Mouse (Mus musculus) frontal cortex, postnatal 25 days (tissue): ENCODE results near the gene Camta1.

ENCODE experiments used
- DNase-seq, 2 experiments: peaks; one replicate each; pipeline ENCODE4 v3.0.0; 2022; ENCODE audit warnings: low spot score in 2 of 2

Camta1 gene

DNA sequence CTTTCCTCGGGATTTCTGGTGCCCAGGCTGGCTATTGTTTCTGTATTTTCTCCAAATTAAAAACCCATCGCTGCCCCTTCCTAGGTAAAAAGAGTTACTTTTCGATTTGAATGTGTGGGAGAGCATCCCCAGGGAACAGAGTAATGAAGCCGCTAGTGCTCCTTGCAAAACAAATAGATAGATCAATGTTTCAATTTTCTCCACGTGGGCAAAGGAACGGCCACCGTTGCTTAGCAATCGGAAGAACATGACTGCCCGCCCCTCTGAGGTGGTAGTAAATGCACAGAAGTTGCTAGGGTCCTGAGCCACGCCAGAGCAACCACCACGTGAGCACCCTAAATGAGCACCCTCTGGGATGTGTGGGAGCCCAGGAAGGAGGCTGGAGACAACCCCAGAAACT, 648.2 kb downstream of the Camta1 start:
- no peak for DNase-seq

DNA sequence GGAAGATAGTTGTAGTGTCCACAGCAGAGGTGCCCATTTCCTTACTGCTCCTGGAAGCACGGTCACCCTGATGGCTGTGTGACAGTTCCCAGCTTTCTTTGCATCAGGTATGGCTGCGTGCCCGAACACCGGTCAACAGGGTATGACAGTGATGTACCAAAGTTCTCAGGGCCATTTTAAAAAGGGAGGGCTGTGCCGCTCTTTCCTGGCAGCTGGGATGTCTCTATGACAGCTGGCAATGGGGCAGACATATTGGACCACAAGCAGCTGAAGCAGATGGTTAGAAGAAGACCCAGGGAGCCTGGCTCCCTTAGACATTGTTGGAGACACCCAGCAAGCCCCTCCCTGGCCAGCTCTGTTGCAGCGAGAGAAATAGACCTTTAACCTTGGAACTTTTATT, 649.7 kb downstream of the Camta1 start:
- DNase-seq = no peak

DNA sequence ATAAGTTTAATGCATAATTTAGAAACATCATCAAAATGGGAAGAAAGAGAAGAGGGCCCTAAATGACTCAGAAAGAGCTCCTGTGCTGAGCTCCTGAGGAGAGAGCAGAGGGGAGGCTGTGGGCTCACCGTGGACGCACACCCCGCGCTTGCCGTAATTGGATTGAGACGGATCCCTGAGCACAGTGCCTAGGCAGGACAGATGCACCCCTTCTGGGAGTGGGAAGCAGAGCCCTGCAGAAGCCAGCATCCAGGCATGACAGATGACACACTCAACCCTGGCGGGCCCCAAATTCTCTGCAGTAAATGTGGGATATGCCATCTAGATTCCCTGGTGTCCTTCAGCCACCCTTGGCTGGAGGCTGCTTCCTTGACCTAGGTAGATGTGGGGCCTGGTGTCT, 654.1 kb downstream of the Camta1 start:
- no peak for DNase-seq

- no peak for DNase-seq
Measured at GRCm38 (mm10) chr4:151202891-151203290, 658.8 kb downstream of the Camta1 start.

DNA sequence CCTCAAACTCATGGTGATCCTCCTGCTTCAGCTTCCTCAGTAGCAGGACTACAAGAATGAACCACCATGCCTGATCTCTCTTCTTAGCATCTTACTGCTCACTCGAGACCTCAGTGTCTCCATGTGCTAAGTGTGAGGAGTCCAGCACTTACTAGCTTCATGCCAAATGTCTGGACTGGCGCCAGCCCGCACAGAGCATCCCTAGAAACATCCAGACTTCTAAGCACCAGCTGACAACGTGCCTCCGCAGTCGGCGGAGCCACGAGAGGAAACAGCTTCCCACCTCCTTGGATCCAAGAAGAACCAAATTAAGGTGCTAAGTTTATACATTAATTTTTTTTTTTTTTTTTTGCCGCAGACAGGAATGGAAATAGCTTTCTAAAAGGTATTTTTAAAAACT, 661.4 kb downstream of the Camta1 start:
- peak; percentile 37 to 50 for DNase-seq

DNA sequence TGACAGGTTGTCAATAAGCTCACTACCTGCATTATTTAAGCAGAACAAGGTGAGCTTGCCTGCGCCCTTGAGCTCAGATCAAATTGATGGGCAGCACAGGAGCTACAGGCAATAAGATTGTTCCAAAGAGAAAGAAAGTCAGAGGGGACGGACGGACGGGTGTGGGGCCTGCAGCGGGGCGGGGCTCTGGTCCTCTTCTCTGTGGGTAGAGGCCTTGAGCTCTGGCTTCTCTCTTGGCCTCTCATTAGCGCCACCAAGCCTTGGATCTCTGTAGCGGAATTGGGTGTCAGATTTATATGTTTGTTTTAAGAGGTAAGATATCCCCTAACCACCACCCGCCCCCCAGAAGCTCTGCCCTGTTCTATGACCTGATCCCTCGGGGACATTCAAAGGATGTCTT, 666.5 kb downstream of the Camta1 start:
- DNase-seq = no peak

- no peak for DNase-seq
Measured at GRCm38 (mm10) chr4:151194715-151195097, 667.0 kb downstream of the Camta1 start.

DNA sequence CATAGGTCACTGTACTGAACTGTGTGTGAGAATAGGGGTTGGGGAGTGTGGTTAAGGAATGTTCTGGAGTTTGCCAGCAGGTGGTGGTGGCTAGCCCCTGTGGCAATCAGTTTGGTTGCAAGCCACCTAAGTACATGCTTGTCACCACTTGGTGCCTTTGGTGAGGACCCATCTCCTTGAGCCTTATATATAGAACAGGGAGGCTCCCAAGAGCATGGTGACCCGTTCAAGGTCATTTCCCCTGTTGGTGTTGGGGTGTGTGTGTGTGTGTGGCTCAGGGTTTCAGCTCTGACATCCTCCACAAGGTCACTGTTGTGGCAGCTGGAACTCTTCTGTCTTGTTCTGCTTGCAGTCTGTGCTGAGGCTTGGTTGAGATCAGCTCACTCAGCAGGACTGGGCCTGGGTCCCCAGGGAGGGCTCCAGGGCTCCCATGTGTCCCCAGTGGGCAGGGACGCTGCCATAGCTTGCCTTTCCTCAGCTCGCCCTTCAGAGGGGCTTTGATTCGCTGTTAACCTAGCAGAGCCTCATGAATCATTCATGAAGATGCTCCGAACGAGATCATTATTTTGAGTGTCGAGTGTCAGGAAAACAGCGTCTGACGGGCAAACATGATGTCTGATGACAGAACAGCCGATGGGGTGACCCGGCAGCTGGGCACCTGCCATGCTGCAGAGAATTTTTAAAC, 667.5 kb downstream of the Camta1 start:
- no peak for DNase-seq

DNA sequence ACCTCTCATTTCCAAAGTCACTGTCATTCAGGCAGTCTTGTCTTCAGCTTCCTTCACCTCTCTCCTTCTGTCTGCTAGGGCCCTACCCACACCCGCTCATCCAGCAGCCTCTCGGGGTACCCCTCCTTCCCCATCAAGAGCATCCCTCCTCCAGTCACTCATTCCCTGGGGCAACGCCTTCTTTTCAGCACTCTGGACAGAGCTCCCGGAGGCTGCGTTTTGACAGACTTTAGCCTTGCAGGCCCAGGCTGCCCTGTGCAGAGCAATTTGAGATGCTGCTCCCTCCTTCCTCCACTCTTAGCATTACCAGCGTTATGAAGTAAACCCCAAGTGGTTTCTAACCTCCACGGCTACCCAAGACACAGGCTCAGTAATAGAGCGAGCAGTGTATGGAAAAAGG, 675.2 kb downstream of the Camta1 start:
- no peak for DNase-seq

DNA sequence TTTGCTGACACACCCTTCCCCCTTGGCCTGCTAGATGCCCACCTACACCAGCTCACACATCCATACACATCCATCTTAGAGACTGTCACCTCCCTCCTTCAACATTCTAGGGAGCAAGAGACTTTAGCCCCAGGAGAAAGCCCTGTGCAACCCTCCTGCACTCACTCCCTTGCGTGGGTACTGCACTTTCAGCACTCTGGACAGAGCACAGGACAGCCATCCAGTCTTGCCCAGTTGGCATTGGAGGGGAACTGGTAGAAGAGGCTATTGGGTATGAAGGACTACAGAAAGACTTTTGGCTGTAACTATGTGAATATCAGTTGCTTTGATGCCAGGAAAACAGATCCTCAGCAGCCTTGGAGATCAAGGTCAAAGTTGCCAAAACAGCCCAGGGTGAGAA, 675.9 kb downstream of the Camta1 start:
- no peak for DNase-seq

DNA sequence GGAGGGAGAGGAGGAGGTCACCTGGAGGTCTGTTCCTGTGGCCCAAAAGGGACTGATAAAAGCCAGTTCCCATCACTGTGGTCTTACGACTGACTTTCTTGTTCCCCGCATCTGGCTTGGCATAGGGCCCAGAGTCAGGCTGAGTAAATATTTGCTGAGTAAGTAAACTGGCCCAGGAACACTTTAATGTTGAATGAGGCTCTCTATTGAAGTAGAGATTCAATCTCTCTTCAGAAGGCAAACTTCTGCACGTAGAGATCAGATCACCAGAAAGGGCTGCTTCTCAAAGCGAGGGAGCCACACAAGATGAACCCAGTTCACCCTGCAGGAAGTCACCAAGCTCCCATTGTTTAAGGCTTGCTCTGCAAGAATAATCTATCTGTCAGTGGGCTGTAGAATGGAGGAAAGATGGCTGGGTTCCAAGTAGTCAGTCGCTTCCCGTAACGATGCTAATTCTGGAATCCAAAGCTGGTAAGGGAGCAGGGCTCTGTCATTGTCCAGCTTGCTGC, 681.2 kb downstream of the Camta1 start:
- DNase-seq = no peak

- DNase-seq = no peak
Measured at GRCm38 (mm10) chr4:151179639-151180038, 682.0 kb downstream of the Camta1 start.

GRCm38 (mm10) chr4:151178970-151179378, 682.7 kb downstream of the Camta1 start:
- peak; percentile 49 to 53 for DNase-seq

DNA sequence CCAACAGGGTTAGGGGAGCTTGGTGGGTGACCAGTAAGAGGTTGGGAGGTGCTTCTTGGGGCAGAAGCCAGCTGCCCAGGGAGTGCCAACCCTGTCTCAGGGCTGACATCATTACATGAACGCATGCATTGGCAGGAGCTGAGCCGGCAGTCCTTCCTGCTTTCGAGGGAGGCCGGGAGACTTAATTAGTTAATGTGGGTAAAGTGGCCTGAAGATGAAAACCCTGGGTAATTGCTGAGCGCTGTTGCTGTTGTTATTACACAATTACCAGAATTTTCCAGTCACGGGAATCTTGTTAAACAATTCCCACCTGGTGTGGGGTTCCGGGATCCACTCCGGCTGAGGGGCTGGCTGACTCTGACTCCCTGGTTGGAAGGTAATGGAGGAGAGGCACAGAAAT, 689.1 kb downstream of the Camta1 start:
- DNase-seq = no peak

DNA sequence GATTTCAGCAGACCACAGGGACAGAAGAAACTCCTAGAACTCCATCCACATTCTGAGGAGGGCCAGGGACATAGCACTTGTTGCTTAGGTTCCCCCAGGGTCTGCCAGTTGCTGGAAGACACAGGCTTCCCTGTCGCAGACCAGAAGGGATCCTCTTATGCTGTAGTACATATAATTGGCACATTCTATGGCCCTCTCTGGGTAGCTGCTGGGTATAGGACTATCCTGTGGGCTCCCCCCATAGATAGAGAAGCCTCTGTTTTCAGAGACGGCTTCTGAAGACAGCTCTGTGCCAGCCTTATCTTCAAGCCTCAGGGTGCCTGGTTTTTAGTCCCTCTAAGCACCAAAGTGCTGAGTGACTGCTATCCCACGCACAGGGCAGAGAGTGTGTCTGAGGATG, 690.6 kb downstream of the Camta1 start:
- DNase-seq = no peak

- DNase-seq = no peak
Measured at GRCm38 (mm10) chr4:151170658-151171057, 691.0 kb downstream of the Camta1 start.

DNA sequence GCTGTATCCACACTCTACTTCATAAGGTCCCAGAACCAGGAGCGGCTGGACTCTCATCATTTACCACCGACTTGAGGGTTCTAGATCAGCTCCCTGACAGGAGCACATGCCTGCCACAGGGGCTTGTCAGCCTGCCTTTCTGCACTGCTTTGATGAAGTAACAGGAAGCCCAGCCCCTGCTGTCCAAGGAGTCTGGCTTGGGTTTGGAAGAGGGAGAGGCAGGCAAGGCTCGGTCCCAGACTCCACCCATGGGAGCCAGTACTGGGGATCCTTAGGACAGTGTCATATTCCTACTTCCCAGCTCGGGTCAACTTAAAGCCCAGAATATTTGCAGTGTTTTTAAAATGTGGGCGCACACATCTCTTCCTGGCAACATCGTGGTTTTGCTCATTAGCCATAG, 694.7 kb downstream of the Camta1 start:
- no peak for DNase-seq

- DNase-seq = peak; percentile 76 to 80
Measured at GRCm38 (mm10) chr4:151165539-151165938, 696.1 kb downstream of the Camta1 start.

- no peak for DNase-seq
Measured at GRCm38 (mm10) chr4:151164309-151164708, 697.4 kb downstream of the Camta1 start.

GRCm38 (mm10) chr4:151161869-151162268, 699.8 kb downstream of the Camta1 start:
- DNase-seq = no peak

DNA sequence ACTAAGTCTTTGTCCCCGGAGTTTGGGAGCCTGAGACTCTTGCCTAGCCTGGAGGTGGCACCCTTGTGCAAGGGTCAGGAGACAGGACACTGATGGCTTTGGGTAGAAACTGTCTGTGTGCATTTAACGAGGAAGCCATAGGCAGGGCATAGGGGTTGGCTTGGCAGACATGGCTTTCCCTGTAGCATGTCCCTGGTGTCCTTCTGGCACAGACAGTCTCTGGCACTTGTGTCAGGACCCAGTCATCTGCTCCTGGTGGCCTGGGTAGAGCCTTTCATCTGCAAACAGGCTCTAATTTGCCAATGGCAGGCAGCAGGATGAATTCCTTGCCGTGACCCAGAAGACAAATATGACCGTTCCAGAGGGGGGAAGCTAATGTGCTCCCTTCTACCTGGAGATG, 700.7 kb downstream of the Camta1 start:
- no peak for DNase-seq

GRCm38 (mm10) chr4:151160476-151160875, 701.2 kb downstream of the Camta1 start:
- no peak for DNase-seq

DNA sequence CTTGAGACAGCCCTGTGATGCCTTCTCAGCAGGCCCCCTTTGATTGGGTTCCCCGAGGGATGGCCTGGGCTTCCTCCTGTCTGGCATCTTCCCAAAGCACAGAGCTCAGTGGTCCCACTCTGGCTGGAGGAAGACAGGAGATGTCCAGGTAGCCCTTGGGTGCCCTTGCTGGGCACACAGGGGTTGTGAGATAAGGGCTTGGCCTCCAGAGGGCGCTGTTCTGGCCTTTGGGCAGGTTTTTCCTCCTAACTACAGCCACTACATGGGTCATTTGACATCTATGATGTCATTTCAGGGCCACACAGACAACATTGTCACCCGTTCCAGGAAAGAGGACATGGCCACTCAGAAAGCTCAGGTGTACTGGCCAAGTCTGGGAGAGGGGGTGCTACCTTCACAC, 703.4 kb downstream of the Camta1 start:
- no peak for DNase-seq

GRCm38 (mm10) chr4:151156904-151157303, 704.8 kb downstream of the Camta1 start:
- peak; percentile 84 to 89 for DNase-seq
